Mouse (Mus musculus): ENCODE results near the gene Gm16506. TPM values are rescaled to one million over a fixed set of nuclear protein-coding genes. Genes with fewer than 3 reads are reported as not detected.
"Not testable (repeated sequence)": the region's sequence is repeated elsewhere in the genome, so short reads cannot be mapped to it uniquely, and the experiment has no call there.

Gm16506 gene
- not detected in 2 replicates for polyA plus RNA-seq (2012; rRNA removed)

GRCm38 (mm10) chr14:43727385-43727784 lies at the start of gene Gm16506:
Gm16506 (minus strand) TSS chr14:43727485.
- not testable (repeated sequence) for DNase-seq (ENCODE audit: low read depth)

- not testable (repeated sequence) for DNase-seq (ENCODE audit: low read depth)
Observed at GRCm38 (mm10) chr14:43747566-43747965, 20.3 kb upstream of the Gm16506 start, which contains the start of gene Gm6526. Gm6526 (plus strand) TSS chr14:43747866.

DNA sequence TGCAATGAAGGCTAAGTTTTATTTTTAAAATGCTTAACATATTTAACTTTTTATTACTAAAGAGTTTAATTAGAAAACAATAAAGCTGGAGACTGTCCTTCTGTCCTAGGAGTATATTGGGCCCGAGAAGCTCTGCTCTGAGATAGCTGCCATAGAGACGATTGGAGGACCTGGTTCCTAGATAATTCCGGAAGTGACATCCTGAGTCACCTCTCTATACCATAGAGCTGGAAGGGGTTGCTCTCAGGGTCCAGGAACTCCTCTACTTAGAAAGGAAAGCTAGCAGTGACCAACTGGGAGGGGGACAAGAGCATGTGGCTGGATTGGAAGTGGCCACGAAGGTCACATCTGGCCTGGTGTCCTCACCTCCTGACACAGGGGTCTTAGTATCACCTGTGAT lies 29.7 kb downstream of the Gm16506 start, which contains the start of gene Gm7324:
Gm7324 (plus strand) TSS at position 208 of the 400 bp plus-strand sequence.
- not testable (repeated sequence) for DNase-seq (ENCODE audit: low read depth)

DNA sequence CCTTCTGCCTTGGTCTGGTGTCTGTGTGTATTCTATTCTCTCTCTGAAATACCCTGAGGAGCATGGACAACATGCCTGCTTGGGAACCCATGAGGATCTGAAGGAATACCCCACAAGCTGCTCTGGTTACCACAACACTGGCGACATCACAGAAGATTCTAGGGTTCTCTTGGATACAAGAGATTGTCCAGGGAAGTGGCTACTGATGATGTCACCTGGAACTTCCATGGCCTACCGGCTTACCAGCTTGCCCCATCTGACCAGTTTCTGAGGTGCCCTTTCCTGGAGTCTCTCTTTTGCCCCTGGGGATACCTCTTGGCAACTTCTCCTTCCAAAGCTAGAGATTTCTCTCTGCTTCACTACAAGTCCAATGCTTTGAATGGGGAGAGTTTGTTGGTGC lies 50.2 kb downstream of the Gm16506 start, which contains the start of gene Gm8165:
Gm8165 (minus strand) TSS at position 101 of the 400 bp plus-strand sequence.
- not testable (repeated sequence) for DNase-seq (ENCODE audit: low read depth)

Other genes starting within 250 kb of the Gm16506 start
- 0.19 TPM in 1 of 2 replicates, not detected in the other for gene Gm5799, start 183.9 kb downstream of the Gm16506 start, polyA plus RNA-seq (2012; rRNA removed)
- gene Gm17654, start 148.3 kb downstream of the Gm16506 start, polyA plus RNA-seq (2012; rRNA removed): not detected in 2 replicates
- not detected in 2 replicates for gene Gm10375, start 119.5 kb downstream of the Gm16506 start, polyA plus RNA-seq (2012; rRNA removed)
- gene Gm8165, start 50.3 kb downstream of the Gm16506 start, polyA plus RNA-seq (2012; rRNA removed): not detected in 2 replicates
- gene Gm7324, start 29.7 kb downstream of the Gm16506 start, polyA plus RNA-seq (2012; rRNA removed): not detected in 2 replicates
- gene Gm6526, start 20.4 kb upstream of the Gm16506 start, polyA plus RNA-seq (2012; rRNA removed): not detected in 2 replicates
- not detected in 2 replicates for gene Gm8180, start 57.3 kb upstream of the Gm16506 start, polyA plus RNA-seq (2012; rRNA removed)
- gene Ear1, start 148.0 kb upstream of the Gm16506 start, polyA plus RNA-seq (2012; rRNA removed): 0.63 TPM in 1 of 2 replicates, not detected in the other
- not detected in 2 replicates for gene Ear10, start 196.1 kb upstream of the Gm16506 start, polyA plus RNA-seq (2012; rRNA removed)
- 1.9 and 3.1 TPM in 2 replicates for gene Gm8113, start 197.9 kb upstream of the Gm16506 start, polyA plus RNA-seq (2012; rRNA removed)
- not detected in 2 replicates for gene Ang5, start 229.6 kb upstream of the Gm16506 start, polyA plus RNA-seq (2012; rRNA removed)